Mouse (Mus musculus) lung, embryonic 14.5 days (tissue): ENCODE results near the gene Elovl7. TPM values are rescaled to one million over a fixed set of nuclear protein-coding genes. Genes with fewer than 3 reads are reported as not detected.
A peak's percentile ranks its signal among the peaks of the same experiment; 100 is the strongest.

Experiments
- ATAC-seq: fragments of 200-750 bp; cut with Nextera tagmentation; 2 replicates; pipeline ENCODE4 v1.8.0; 2017; ENCODE audit warnings: mild to moderate bottlenecking, moderate TSS enrichment, moderate library complexity; ENCODE audit not compliant: insufficient read depth
- DNase-seq: peaks from one replicate; pipeline ENCODE4 v3.0.0-alpha.2; 2015
- H3K27ac ChIP-seq: fragments of 300-500 bp; sonication (generic); 2 replicates; pipeline ENCODE4 v1.5.1; 2014; ENCODE audit warnings: low read depth, mild to moderate bottlenecking, moderate library complexity
- H3K27me3 ChIP-seq: fragments of 300-500 bp; sonication (generic); 2 replicates; pipeline ENCODE4 v1.6.1; 2014; ENCODE audit warnings: low read length, control low read depth; ENCODE audit not compliant: insufficient read depth
- H3K36me3 ChIP-seq: fragments of 300-500 bp; sonication (generic); 2 replicates; pipeline ENCODE4 v1.6.1; 2014; ENCODE audit warnings: control low read depth; ENCODE audit not compliant: insufficient read depth
- H3K4me1 ChIP-seq: fragments of 300-500 bp; sonication (generic); 2 replicates; pipeline ENCODE4 v1.6.1; 2014; ENCODE audit warnings: antibody characterized with exemption, control low read depth; ENCODE audit not compliant: insufficient read depth
- H3K4me2 ChIP-seq: fragments of 300-500 bp; sonication (generic); 2 replicates; pipeline ENCODE4 v1.6.1; 2014; ENCODE audit warnings: mild to moderate bottlenecking
- H3K4me3 ChIP-seq: fragments of 300-500 bp; sonication (generic); 2 replicates; pipeline ENCODE4 v1.5.1; 2014; ENCODE audit warnings: low read depth, low read length
- H3K9ac ChIP-seq: fragments of 300-500 bp; sonication (generic); 2 replicates; pipeline ENCODE4 v1.6.1; 2014
- H3K9me3 ChIP-seq: fragments of 300-500 bp; sonication (generic); 2 replicates; pipeline ENCODE4 v1.6.1; 2016; ENCODE audit warnings: low read depth, low read length, control low read depth
- CTCF ChIP-seq: IDR thresholded peaks from 2 replicates; pipeline ENCODE4 v1.5.1; 2016; ENCODE audit warnings: antibody characterized with exemption, low read depth
- WGBS: fragments of 180-500 bp; shearing (Covaris S2); extraction: QIAGEN DNeasy Blood & Tissue Kit; methylation state at CpG from one replicate; pipeline ENCODE4 v1.1.7; 2014; 5-methylcytosine and 5-hydroxymethylcytosine counted together
- polyA plus RNA-seq: library from polyadenylated mRNA; unstranded; fragments of >200 nt; fragmentation: Nextera tagmentation; extraction: Ambion mirVana; gene quantifications from 2 replicates; pipeline ENCODE4 v1.2.1, GENCODE M21; 2014

The Elovl7 gene
- polyA plus RNA-seq, 1 experiment from 2014 or later: 9.7 TPM

DNA sequence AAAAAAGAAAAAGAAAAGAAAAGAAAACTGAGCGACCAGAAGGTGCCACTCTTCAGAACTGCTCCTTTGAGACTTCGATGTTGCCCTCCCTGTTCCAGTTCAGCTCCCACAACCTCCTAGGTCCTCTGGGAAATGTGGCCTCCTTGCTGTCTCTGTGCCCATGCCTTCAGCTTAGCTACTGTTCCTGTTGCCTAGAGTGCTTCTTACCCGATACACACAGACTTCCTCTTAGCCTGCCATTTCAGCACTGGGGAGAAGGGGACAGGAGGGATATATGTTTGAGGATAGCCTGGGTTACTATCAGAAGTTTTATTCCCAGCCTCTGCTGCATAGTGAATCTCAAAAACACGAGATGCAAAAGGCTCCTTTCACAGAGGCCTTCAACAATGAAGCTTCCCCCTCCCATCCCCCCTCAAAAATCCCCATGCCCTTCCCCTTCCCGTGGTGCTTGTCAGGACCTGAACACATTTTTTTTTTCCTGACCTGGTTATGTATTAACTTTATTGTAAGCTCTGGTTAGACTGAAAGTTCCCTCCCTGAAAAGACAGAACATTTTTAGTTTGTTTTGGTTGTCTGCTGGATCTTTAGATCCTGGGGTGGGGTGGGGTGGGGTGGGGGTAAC is 1.7 kb upstream of the Elovl7 start:
- Histone ChIP-seq H3K27ac (no peak overlapping the region), H3K4me3 (no peak overlapping the region), H3K9ac (no peak overlapping the region), H3K27me3 (peaks cover 31% of the 10 kb centered on the region), H3K4me1 (no peaks in the 10 kb centered on the region), H3K9me3 (no peaks in the 10 kb centered on the region), H3K4me2 (no peak overlapping the region), H3K36me3 (no peaks in the 10 kb centered on the region)
- WGBS: 46% methylated on average over 5 of the region's 5 CpGs
- DNase-seq (peak; percentile 13), ATAC-seq (no peak)
- no peak for TF ChIP-seq CTCF

DNA sequence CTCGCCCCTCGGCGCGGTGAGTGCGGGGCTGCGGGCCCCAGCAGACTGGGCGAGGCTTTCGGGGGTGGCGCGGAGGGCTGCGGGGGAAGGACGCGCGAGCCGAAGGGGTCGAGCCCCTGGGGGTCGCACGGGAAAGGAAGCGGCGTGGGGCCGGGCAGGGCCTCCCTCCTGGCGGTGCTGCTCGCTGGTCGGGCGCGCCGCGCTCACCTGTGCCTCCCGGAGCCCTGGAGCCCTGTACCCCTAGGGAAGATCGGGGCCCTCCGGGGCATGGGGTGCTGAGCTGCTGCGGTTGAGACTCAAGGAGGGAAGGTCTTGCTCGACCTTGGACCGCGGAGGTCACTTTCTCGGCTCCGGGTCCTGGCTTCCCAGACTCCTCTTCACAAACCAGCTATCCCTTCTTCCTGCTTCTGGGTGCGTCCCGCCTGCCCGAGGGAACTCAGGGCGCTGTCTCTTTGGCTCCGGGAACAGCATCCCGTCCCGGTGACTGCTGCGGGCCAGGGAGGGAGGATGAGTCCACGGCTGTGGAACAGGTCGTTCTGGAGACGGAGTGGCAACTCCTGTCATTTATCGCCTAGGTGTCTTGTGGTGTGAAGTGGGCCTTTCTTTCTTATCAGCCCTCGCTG is 392 bp downstream of the Elovl7 start:
- H3K9me3 ChIP-seq: no peaks in the 10 kb centered on the region
- DNase-seq (peak; percentile 31), ATAC-seq (peak; percentile 82)
- no peak for TF ChIP-seq CTCF
- H3K9ac ChIP-seq: peak overlapping the region; percentile 65
- under 1% methylated on average over 47 of the region's 50 CpGs for WGBS
- peak overlapping the region; percentile 99 for H3K4me2 ChIP-seq
- H3K27me3 ChIP-seq: peaks cover 35% of the 10 kb centered on the region
- peak overlapping the region; percentile 69 for H3K4me3 ChIP-seq
- no peaks in the 10 kb centered on the region for H3K36me3 ChIP-seq
- H3K4me1 ChIP-seq: no peaks in the 10 kb centered on the region
- no peak overlapping the region for H3K27ac ChIP-seq

DNA sequence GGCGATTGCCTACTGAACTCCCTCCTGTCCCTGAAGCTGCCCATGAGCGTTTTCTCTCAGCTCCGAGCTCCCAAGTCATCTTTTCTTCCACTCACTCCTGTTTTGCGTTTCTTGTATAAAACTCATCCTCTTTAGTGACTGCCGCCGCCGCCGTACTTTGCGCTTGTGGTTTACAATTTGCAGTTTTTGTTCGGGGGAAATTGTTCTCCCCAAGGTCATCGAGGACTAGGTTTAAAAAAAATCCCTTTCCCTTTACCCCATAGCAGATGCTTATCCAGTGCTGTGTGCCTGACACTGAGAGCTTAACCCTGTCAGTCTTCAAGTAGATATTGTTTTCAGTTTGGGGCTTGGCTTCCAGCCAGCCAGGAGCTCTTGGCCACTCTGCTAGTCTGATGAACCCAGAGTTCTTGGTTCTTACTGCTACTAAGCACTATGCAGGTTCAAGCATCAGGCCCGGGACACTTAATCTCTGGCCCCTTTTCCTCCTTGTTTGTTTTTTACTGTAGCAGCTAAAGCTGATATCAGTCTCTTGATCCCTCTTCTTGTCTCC is 1.1 kb downstream of the Elovl7 start:
- DNase-seq: peak; percentile 53
- 1% methylated on average over 12 of the region's 12 CpGs for WGBS

DNA sequence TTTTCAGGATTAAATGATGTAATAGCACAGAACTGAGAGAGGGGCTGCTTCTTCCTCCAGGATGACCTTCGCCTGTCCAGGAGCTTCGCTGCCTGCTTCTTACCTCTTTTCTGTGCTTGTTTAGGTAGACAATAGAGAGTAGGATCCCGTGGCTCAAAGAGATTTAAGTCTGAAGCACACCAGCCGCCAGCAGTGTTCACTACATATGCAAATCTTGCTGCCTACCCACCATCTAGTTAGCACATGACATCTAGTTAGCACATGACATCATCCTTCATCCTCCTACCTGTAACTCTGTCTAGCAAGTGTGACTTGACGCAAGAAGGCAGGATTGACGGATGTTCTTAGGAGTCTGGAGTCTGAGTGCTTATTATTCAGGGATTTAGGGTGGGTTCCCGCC is 5.6 kb downstream of the Elovl7 start:
- DNase-seq (no peak), ATAC-seq (no peak)
- 71% methylated on average over 7 of the region's 7 CpGs for WGBS
- no peaks in the 10 kb centered on the region for H3K4me1 ChIP-seq
- no peak overlapping the region for H3K4me2 ChIP-seq
- no peak for TF ChIP-seq CTCF
- H3K27ac ChIP-seq: no peak overlapping the region
- no peaks in the 10 kb centered on the region for H3K9me3 ChIP-seq
- peaks cover 19% of the 10 kb centered on the region for H3K27me3 ChIP-seq
- no peak overlapping the region for H3K4me3 ChIP-seq
- no peaks in the 10 kb centered on the region for H3K36me3 ChIP-seq
- H3K9ac ChIP-seq: no peak overlapping the region

More for the DNA sequence above, 1.1 kb downstream of the Elovl7 start:
- peak overlapping the region; percentile 99 for H3K4me2 ChIP-seq
- no peaks in the 10 kb centered on the region for H3K9me3 ChIP-seq
- no peak for TF ChIP-seq CTCF
- H3K4me1 ChIP-seq: no peaks in the 10 kb centered on the region
- peak overlapping the region; percentile 65 for H3K9ac ChIP-seq
- H3K36me3 ChIP-seq: no peaks in the 10 kb centered on the region
- peak overlapping the region; percentile 69 for H3K4me3 ChIP-seq
- no peak overlapping the region for H3K27ac ChIP-seq
- peaks cover 35% of the 10 kb centered on the region for H3K27me3 ChIP-seq
- no peak for ATAC-seq

DNA sequence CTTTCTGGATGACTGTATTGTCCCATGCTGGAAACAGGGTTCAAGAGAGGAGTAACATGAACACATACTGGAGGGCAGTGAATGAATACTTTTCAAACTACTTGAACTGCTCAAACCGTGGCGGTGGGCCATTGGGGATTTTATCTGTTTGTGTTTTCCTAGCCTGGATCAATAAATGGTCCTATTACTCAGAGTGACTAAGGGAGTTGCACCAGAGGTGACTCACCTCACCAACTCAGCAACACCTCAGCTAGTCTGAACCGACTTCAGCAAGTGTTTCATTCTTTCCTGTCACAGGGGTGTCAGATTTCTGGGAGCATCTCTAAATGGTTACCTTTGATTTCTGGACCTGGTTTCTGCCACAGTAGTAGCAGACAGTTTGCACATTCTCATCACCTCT is 15.0 kb downstream of the Elovl7 start:
- TF ChIP-seq CTCF: no peak
- H3K27me3 ChIP-seq: no peaks in the 10 kb centered on the region
- no peaks in the 10 kb centered on the region for H3K9me3 ChIP-seq
- no peaks in the 10 kb centered on the region for H3K36me3 ChIP-seq
- 47% methylated on average over 3 of the region's 3 CpGs for WGBS
- ATAC-seq: no peak
- H3K4me3 ChIP-seq: no peak overlapping the region
- H3K4me1 ChIP-seq: no peaks in the 10 kb centered on the region
- H3K4me2 ChIP-seq: no peak overlapping the region
- no peak for DNase-seq
- no peak overlapping the region for H3K27ac ChIP-seq
- H3K9ac ChIP-seq: no peak overlapping the region

DNA sequence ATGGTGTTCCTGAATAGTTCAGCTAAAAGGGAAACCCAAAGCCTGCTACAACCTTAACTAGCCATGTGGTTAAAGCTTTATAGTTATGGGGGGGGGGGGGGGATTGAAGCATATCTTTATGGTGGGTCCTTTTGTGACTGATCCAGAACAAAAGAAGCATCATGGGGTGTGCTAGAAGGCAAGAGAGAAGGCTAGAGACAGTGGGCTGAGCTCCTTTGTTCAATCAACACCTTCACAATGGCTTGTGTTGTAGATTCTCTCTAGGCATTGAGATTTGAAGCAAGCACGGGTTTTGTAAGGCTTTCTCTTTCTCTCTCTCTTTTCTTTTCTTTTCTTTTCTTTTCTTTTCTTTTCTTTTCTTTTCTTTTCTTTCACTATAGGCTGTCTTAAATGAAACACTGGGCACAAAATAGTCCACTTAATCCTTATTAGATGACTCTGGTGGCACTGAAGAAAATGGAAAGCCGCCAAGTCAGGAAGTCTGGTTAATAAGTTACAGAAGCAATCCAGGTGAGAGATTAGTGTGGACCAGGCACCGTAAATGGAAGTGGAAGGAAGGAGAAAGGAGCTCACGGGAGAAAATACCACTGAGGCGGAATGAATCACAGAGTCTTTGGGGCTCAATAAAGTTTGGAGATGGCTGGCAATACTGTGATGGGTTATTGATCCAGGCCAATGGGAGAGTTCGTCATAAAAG is 15.6 kb downstream of the Elovl7 start:
- WGBS: 74% methylated on average over 6 of the region's 6 CpGs
- Histone ChIP-seq H3K4me2 (no peak overlapping the region), H3K9me3 (no peaks in the 10 kb centered on the region), H3K4me1 (no peaks in the 10 kb centered on the region), H3K4me3 (no peak overlapping the region), H3K9ac (no peak overlapping the region), H3K36me3 (no peaks in the 10 kb centered on the region), H3K27me3 (no peaks in the 10 kb centered on the region), H3K27ac (no peak overlapping the region)
- TF ChIP-seq CTCF: no peak
- ATAC-seq (peak; percentile 31; the same call in 1 of the 2 replicates), DNase-seq (peak; percentile 60)

DNA sequence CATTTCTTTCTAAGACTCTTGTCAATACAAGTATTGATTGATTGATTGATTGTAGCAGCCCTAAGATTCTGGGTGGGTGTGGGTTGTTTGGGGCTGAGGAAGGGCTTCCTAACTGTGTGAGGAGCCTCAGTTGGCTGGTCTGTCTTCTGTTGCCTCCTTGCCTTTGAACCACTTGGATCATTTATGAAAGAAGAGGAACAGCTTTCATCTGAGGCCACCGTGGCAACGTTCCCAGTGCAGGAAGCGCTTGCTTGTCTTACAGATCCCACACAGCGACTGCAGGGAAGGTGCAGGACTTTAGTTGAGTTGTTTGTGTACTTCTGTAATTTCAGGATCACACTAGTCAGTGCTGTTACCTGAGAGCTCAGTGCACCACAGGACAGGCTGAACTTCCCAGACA is 25.8 kb downstream of the Elovl7 start:
- WGBS: 27% methylated on average over 4 of the region's 4 CpGs
- H3K27me3 ChIP-seq: no peaks in the 10 kb centered on the region
- H3K9ac ChIP-seq: no peak overlapping the region
- no peaks in the 10 kb centered on the region for H3K9me3 ChIP-seq
- 0 out of 2 replicates have a peak, but pooled peaks cover 6% of the 10 kb centered on the region for H3K4me1 ChIP-seq
- H3K4me2 ChIP-seq: no peak overlapping the region
- DNase-seq (peak; percentile 68), ATAC-seq (peak; percentile 38; the same call in 1 of the 2 replicates)
- no peak overlapping the region for H3K27ac ChIP-seq
- TF ChIP-seq CTCF: no peak
- H3K36me3 ChIP-seq: no peaks in the 10 kb centered on the region
- H3K4me3 ChIP-seq: no peak overlapping the region
